Mouse (Mus musculus): ENCODE data around the gene Ctcf. TPM values are rescaled to one million over a fixed set of nuclear protein-coding genes. Genes with fewer than 3 reads are reported as not detected.

Gene Ctcf
- polyA plus RNA-seq, 1 experiment from 2014 or later = 105 TPM

- Histone ChIP-seq H3K36me3 (no peaks in the 10 kb centered on the region), H3K9me3 (no peaks in the 10 kb centered on the region), H3K9ac (peak overlapping the region; percentile 97), H3K27me3 (peaks cover 10% of the 10 kb centered on the region), H3K4me3 (peak overlapping the region; percentile 89), H3K4me2 (peak overlapping the region; percentile 92), H3K27ac (replicated peaks) (peak overlapping the region; percentile 93), H3K4me1 (replicated peaks) (peaks cover 28% of the 10 kb centered on the region)
- peak; percentile 71 for ATAC-seq (ENCODE audit: low read depth)
- WGBS = 1% methylated on average over 30 of the region's 30 CpGs
Measured at GRCm38 (mm10) chr8:105606189-105607023, 30.0 kb upstream of the Ctcf start.

- H3K4me1 ChIP-seq (replicated peaks) = peaks cover 28% of the 10 kb centered on the region
- peak overlapping the region; percentile 93 for H3K27ac ChIP-seq (replicated peaks)
- no peaks in the 10 kb centered on the region for H3K9me3 ChIP-seq
- peak overlapping the region; percentile 97 for H3K9ac ChIP-seq
- 5% methylated on average over 10 of the region's 10 CpGs for WGBS
- H3K27me3 ChIP-seq = peaks cover 17% of the 10 kb centered on the region
- H3K4me2 ChIP-seq = peak overlapping the region; percentile 92
- H3K36me3 ChIP-seq = no peaks in the 10 kb centered on the region
- no peak for ATAC-seq (ENCODE audit: low read depth)
- H3K4me3 ChIP-seq = peak overlapping the region; percentile 89
Measured at GRCm38 (mm10) chr8:105607062-105607461, 29.3 kb upstream of the Ctcf start.

GRCm38 (mm10) chr8:105607684-105608083 is 28.7 kb upstream of the Ctcf start:
- H3K27me3 ChIP-seq = peaks cover 23% of the 10 kb centered on the region
- H3K4me1 ChIP-seq (replicated peaks) = peaks cover 29% of the 10 kb centered on the region
- H3K4me3 ChIP-seq = no peak overlapping the region
- H3K4me2 ChIP-seq = peak overlapping the region; percentile 92; the same call in 1 of the 2 replicates
- no peak for ATAC-seq (ENCODE audit: low read depth)
- H3K9ac ChIP-seq = no peak overlapping the region
- H3K36me3 ChIP-seq = no peaks in the 10 kb centered on the region
- no peaks in the 10 kb centered on the region for H3K9me3 ChIP-seq
- no peak overlapping the region for H3K27ac ChIP-seq (replicated peaks)
- 33% methylated on average over 4 of the region's 4 CpGs for WGBS

GRCm38 (mm10) chr8:105609355-105609754 is 27.0 kb upstream of the Ctcf start:
- Histone ChIP-seq H3K27ac (replicated peaks) (no peak overlapping the region), H3K9ac (no peak overlapping the region), H3K27me3 (peaks cover 32% of the 10 kb centered on the region), H3K4me2 (no peak overlapping the region), H3K9me3 (no peaks in the 10 kb centered on the region), H3K36me3 (no peaks in the 10 kb centered on the region), H3K4me1 (replicated peaks) (peaks cover 42% of the 10 kb centered on the region), H3K4me3 (no peak overlapping the region)
- no peak for ATAC-seq (ENCODE audit: low read depth)
- 74% methylated on average over 2 of the region's 2 CpGs for WGBS

GRCm38 (mm10) chr8:105609771-105610170 is 26.6 kb upstream of the Ctcf start:
- no peak overlapping the region for H3K4me2 ChIP-seq
- H3K4me1 ChIP-seq (replicated peaks) = peaks cover 42% of the 10 kb centered on the region
- H3K4me3 ChIP-seq = no peak overlapping the region
- peaks cover 36% of the 10 kb centered on the region for H3K27me3 ChIP-seq
- 0 out of 2 replicates have a peak, but pooled peaks cover 1% of the 10 kb centered on the region for H3K36me3 ChIP-seq
- ATAC-seq (ENCODE audit: low read depth) = no peak
- no peak overlapping the region for H3K9ac ChIP-seq
- WGBS = 68% methylated on average over 4 of the region's 4 CpGs
- no peak overlapping the region for H3K27ac ChIP-seq (replicated peaks)
- no peaks in the 10 kb centered on the region for H3K9me3 ChIP-seq

GRCm38 (mm10) chr8:105611836-105612235 is 24.5 kb upstream of the Ctcf start:
- WGBS = 88% methylated on average over 9 of the region's 9 CpGs
- no peak overlapping the region for H3K4me3 ChIP-seq
- peaks cover 22% of the 10 kb centered on the region for H3K36me3 ChIP-seq
- no peak for ATAC-seq (ENCODE audit: low read depth)
- no peaks in the 10 kb centered on the region for H3K9me3 ChIP-seq
- peaks cover 39% of the 10 kb centered on the region for H3K27me3 ChIP-seq
- H3K27ac ChIP-seq (replicated peaks) = no peak overlapping the region
- no peak overlapping the region for H3K4me2 ChIP-seq
- H3K9ac ChIP-seq = no peak overlapping the region
- H3K4me1 ChIP-seq (replicated peaks) = peaks cover 31% of the 10 kb centered on the region

- Histone ChIP-seq H3K36me3 (peaks cover 34% of the 10 kb centered on the region), H3K9me3 (no peaks in the 10 kb centered on the region), H3K27me3 (peaks cover 39% of the 10 kb centered on the region), H3K4me1 (replicated peaks) (peaks cover 21% of the 10 kb centered on the region), H3K4me3 (peak overlapping the region; percentile 44), H3K27ac (replicated peaks) (no peak overlapping the region), H3K9ac (no peak overlapping the region; the same call in 1 of the 2 replicates), H3K4me2 (peak overlapping the region; percentile 90)
- ATAC-seq (ENCODE audit: low read depth) = no peak
- 5% methylated on average over 20 of the region's 20 CpGs for WGBS
Measured at GRCm38 (mm10) chr8:105613037-105613436, 23.3 kb upstream of the Ctcf start.

- Histone ChIP-seq H3K27ac (replicated peaks) (no peak overlapping the region), H3K36me3 (peaks cover 43% of the 10 kb centered on the region), H3K9me3 (no peaks in the 10 kb centered on the region), H3K4me3 (peak overlapping the region; percentile 44), H3K4me1 (replicated peaks) (peaks cover 21% of the 10 kb centered on the region), H3K4me2 (peak overlapping the region; percentile 90), H3K27me3 (peaks cover 39% of the 10 kb centered on the region), H3K9ac (peak overlapping the region; percentile 70)
- ATAC-seq (ENCODE audit: low read depth) = 0 out of 2 replicates have a peak, but pooled peaks have one; percentile 40
- WGBS = 2% methylated on average over 50 of the region's 50 CpGs
Measured at GRCm38 (mm10) chr8:105613830-105614511, 22.4 kb upstream of the Ctcf start.

- ATAC-seq (ENCODE audit: low read depth) = no peak
- peaks cover 38% of the 10 kb centered on the region for H3K27me3 ChIP-seq
- H3K9ac ChIP-seq = no peak overlapping the region
- no peak overlapping the region for H3K4me3 ChIP-seq
- H3K36me3 ChIP-seq = peaks cover 63% of the 10 kb centered on the region
- peaks cover 21% of the 10 kb centered on the region for H3K4me1 ChIP-seq (replicated peaks)
- H3K4me2 ChIP-seq = no peak overlapping the region
- no peaks in the 10 kb centered on the region for H3K9me3 ChIP-seq
- H3K27ac ChIP-seq (replicated peaks) = no peak overlapping the region
- 89% methylated on average over 9 of the region's 9 CpGs for WGBS
Measured at GRCm38 (mm10) chr8:105615942-105616341, 20.4 kb upstream of the Ctcf start.

GRCm38 (mm10) chr8:105617451-105618278 is 18.7 kb upstream of the Ctcf start:
- Histone ChIP-seq H3K4me1 (replicated peaks) (peaks cover 36% of the 10 kb centered on the region), H3K27me3 (peaks cover 21% of the 10 kb centered on the region), H3K9ac (no peak overlapping the region), H3K4me3 (no peak overlapping the region), H3K4me2 (no peak overlapping the region), H3K27ac (replicated peaks) (no peak overlapping the region), H3K9me3 (no peaks in the 10 kb centered on the region), H3K36me3 (peaks cover 76% of the 10 kb centered on the region)
- ATAC-seq (ENCODE audit: low read depth) = no peak
- WGBS = 88% methylated on average over 21 of the region's 21 CpGs

GRCm38 (mm10) chr8:105618279-105618634 is 18.1 kb upstream of the Ctcf start:
- peaks cover 37% of the 10 kb centered on the region for H3K4me1 ChIP-seq (replicated peaks)
- no peak overlapping the region for H3K27ac ChIP-seq (replicated peaks)
- peaks cover 16% of the 10 kb centered on the region for H3K27me3 ChIP-seq
- 92% methylated on average over 5 of the region's 5 CpGs for WGBS
- no peak for ATAC-seq (ENCODE audit: low read depth)
- no peak overlapping the region for H3K4me3 ChIP-seq
- H3K4me2 ChIP-seq = no peak overlapping the region
- H3K36me3 ChIP-seq = peaks cover 82% of the 10 kb centered on the region
- no peaks in the 10 kb centered on the region for H3K9me3 ChIP-seq
- H3K9ac ChIP-seq = no peak overlapping the region
